Comparison of ENCODE assay signal across 22 mouse cellular contexts in genomic region chr2:61105169-61105568, GRCm38 (mm10).
DNase-seq lines count a peak whose midpoint lies in the region; ATAC-seq and TF ChIP-seq lines count a peak whose summit lies in the region.
"Had no signal": no experiment of that assay in that cellular context is flagged by ENCODE, and none has a peak within 500 bp of the region (broad histone marks: within the 10 kb centered on the region; RNA-seq: fewer than 3 reads in every experiment).

No protein-coding gene starts in this region.

- peak; percentile 34 for TF ChIP-seq EP300 in lung, postnatal 0 days (IDR thresholded peaks at IDR 0.05)

- no peaks in the 10 kb centered on the region for H3K9me3 ChIP-seq in lung, postnatal 0 days (ENCODE audit: low read length)
- no peaks in the 10 kb centered on the region for H3K9me3 ChIP-seq in forebrain, embryonic 12.5 days
- H3K9me3 ChIP-seq: embryonic facial prominence, embryonic 12.5 days; embryonic facial prominence, embryonic 15.5 days; forebrain, embryonic 15.5 days; heart, embryonic 10.5 days; hindbrain, embryonic 12.5 days; hindbrain, embryonic 15.5 days had no signal

- H3K27ac ChIP-seq in lung, postnatal 0 days (ENCODE audit: low read length), result no peak overlapping the region
- no peak overlapping the region for H3K27ac ChIP-seq in forebrain, embryonic 12.5 days
- H3K27ac ChIP-seq: embryonic facial prominence, embryonic 12.5 days; embryonic facial prominence, embryonic 15.5 days; forebrain, embryonic 15.5 days; heart, adult 2 months; heart, embryonic 10.5 days; hindbrain, embryonic 12.5 days; hindbrain, embryonic 15.5 days had no signal

- DNase-seq in lung, postnatal 0 days (ENCODE audit: low spot score), result peak; percentile 56
- no peak for DNase-seq in lung, adult 2 months
- peak; percentile 64 for DNase-seq in 416B (ENCODE audit: low read depth)
- DNase-seq in Muller cell, postnatal 12 days (ENCODE audit: inconsistent ontology term), result peak; percentile 11
- DNase-seq in yolk sac, embryonic 10.5 days (ENCODE audit: low spot score), result no peak
- DNase-seq: adrenal gland, adult 2 months; adrenal gland, postnatal 14 days; B cell, adult 2 months; cerebellum, adult 18-20 months; cerebellum, adult 9-10 months; cerebellum, postnatal 14 days; gastrocnemius, postnatal 25 days; heart, adult 2 months; kidney, adult 11 months had no signal

- no peak for TF ChIP-seq CTCF in lung, postnatal 0 days (IDR thresholded peaks at IDR 0.05)
- no peak for TF ChIP-seq CTCF in lung, adult 2 months (IDR thresholded peaks at IDR 0.05; ENCODE audit: insufficient read depth, low read length)

- H3K9ac ChIP-seq in lung, postnatal 0 days (replicated peaks; ENCODE audit: low read depth), result no peak overlapping the region
- H3K9ac ChIP-seq in forebrain, embryonic 12.5 days, result no peak overlapping the region
- H3K9ac ChIP-seq: embryonic facial prominence, embryonic 12.5 days; embryonic facial prominence, embryonic 15.5 days; forebrain, embryonic 15.5 days; hindbrain, embryonic 12.5 days; hindbrain, embryonic 15.5 days had no signal

- no peaks in the 10 kb centered on the region for H3K36me3 ChIP-seq in lung, postnatal 0 days (ENCODE audit: insufficient read depth, low read length)
- H3K36me3 ChIP-seq in forebrain, embryonic 12.5 days (replicated peaks), result no peaks in the 10 kb centered on the region
- H3K36me3 ChIP-seq: embryonic facial prominence, embryonic 12.5 days; embryonic facial prominence, embryonic 15.5 days; forebrain, embryonic 15.5 days; heart, embryonic 10.5 days; hindbrain, embryonic 12.5 days; hindbrain, embryonic 15.5 days had no signal

- no peak overlapping the region for H3K4me3 ChIP-seq in lung, postnatal 0 days (ENCODE audit: low read depth, low read length)
- no peak overlapping the region for H3K4me3 ChIP-seq in lung, adult 2 months (replicated peaks; ENCODE audit: extremely low read depth, low read depth, low read length)
- H3K4me3 ChIP-seq in forebrain, embryonic 12.5 days (replicated peaks), result no peak overlapping the region
- H3K4me3 ChIP-seq: embryonic facial prominence, embryonic 12.5 days; embryonic facial prominence, embryonic 15.5 days; forebrain, embryonic 15.5 days; heart, adult 2 months; heart, embryonic 10.5 days; hindbrain, embryonic 12.5 days; hindbrain, embryonic 15.5 days had no signal

- 59% methylated on average over 6 of the region's 6 CpGs for WGBS in lung, postnatal 0 days
- WGBS in lung, adult 2 months, result 69% methylated on average over 6 of the region's 6 CpGs
- WGBS in forebrain, embryonic 12.5 days, result 90% methylated on average over 6 of the region's 6 CpGs

- no peaks in the 10 kb centered on the region for H3K27me3 ChIP-seq in lung, postnatal 0 days (replicated peaks; ENCODE audit: insufficient read depth, low read length)
- H3K27me3 ChIP-seq in forebrain, embryonic 12.5 days, result no peaks in the 10 kb centered on the region
- H3K27me3 ChIP-seq: embryonic facial prominence, embryonic 12.5 days; embryonic facial prominence, embryonic 15.5 days; forebrain, embryonic 15.5 days; hindbrain, embryonic 12.5 days; hindbrain, embryonic 15.5 days had no signal

- H3K4me1 ChIP-seq in lung, postnatal 0 days (ENCODE audit: insufficient read depth, low read depth, low read length), result no peaks in the 10 kb centered on the region
- H3K4me1 ChIP-seq in lung, adult 2 months (ENCODE audit: control insufficient read depth, insufficient read depth, low read length), result peaks cover 2% of the 10 kb centered on the region; the same call in 1 of the 2 replicates
- no peaks in the 10 kb centered on the region for H3K4me1 ChIP-seq in forebrain, embryonic 12.5 days
- H3K4me1 ChIP-seq: embryonic facial prominence, embryonic 12.5 days; embryonic facial prominence, embryonic 15.5 days; forebrain, embryonic 15.5 days; hindbrain, embryonic 12.5 days; hindbrain, embryonic 15.5 days had no signal

- H3K4me2 ChIP-seq in lung, postnatal 0 days (replicated peaks; ENCODE audit: low read depth, low read length), result no peak overlapping the region
- H3K4me2 ChIP-seq in forebrain, embryonic 12.5 days, result no peak overlapping the region
- H3K4me2 ChIP-seq: embryonic facial prominence, embryonic 12.5 days; embryonic facial prominence, embryonic 15.5 days; forebrain, embryonic 15.5 days; hindbrain, embryonic 12.5 days; hindbrain, embryonic 15.5 days had no signal

- no peak for TF ChIP-seq POLR2A in lung, adult 2 months (IDR thresholded peaks at IDR 0.05; ENCODE audit: borderline replicate concordance, extremely low read depth, low read depth, low read length)

- ATAC-seq in lung, postnatal 0 days, result peak; percentile 60
- ATAC-seq in forebrain, embryonic 12.5 days (ENCODE audit: low FRiP score), result no peak
- ATAC-seq: CD4-positive, CD25-positive, alpha-beta regulatory T cell, adult 4 months; forebrain, embryonic 15.5 days had no signal

Comparison
In these comparisons a context has a peak if more than half of its experiments do, and no peak if none do; other contexts are left out.
1. DNase-seq: peak in lung, postnatal 0 days (single experiment), 416B (single experiment) and Muller cell, postnatal 12 days (single experiment); none in lung, adult 2 months (single experiment) and yolk sac, embryonic 10.5 days (single experiment).